Mouse (Mus musculus): ENCODE results near the gene Rec8. TPM values are rescaled to one million over a fixed set of nuclear protein-coding genes. Genes with fewer than 3 reads are reported as not detected.

Gene Rec8
- total and polyA plus RNA-seq, 3 experiments = not detected

DNA sequence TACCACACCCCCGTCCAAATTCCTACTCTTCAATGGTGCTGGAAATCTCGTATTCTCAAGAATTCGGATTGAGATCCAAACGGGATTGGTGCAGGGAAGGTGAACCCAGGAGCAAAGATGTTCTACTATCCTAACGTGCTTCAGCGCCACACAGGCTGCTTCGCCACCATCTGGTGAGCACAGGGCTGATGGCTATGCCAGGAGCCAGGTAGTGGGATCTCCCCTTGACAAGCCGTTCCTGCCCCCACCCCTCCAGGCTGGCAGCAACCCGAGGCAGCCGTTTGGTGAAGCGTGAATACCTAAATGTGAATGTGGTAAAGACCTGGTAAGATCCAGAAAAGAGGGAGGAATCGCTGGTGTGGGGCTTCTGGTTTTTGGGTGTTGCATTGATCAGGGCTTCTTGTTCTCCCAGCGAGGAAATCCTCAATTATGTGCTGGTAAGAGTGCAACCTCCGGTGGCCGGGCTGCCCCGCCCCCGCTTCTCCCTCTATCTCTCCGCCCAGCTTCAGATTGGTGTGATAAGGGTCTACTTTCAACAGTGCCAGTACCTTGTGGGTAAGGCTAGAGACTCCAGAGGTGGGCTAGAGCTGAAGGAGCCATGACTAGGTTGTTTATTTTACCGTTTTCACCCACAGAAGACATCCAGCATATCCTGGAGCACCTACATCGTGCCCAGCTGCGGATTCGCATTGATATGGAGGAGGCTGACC, 804 bp downstream of the Rec8 start:
- no peak for DNase-seq (ENCODE audit: extremely low read depth)
- no peak overlapping the region for H3K4me2 ChIP-seq (ENCODE audit: insufficient read depth, low read depth, poor library complexity, severe bottlenecking)
- dilution Hi-C loops (cut with MboI; ENCODE audit: extremely low pct_ligation_motif_present, extremely low pct_unique_long_range_greater_than_20kb, low sequenced_read_pairs) = no loop called here

DNA sequence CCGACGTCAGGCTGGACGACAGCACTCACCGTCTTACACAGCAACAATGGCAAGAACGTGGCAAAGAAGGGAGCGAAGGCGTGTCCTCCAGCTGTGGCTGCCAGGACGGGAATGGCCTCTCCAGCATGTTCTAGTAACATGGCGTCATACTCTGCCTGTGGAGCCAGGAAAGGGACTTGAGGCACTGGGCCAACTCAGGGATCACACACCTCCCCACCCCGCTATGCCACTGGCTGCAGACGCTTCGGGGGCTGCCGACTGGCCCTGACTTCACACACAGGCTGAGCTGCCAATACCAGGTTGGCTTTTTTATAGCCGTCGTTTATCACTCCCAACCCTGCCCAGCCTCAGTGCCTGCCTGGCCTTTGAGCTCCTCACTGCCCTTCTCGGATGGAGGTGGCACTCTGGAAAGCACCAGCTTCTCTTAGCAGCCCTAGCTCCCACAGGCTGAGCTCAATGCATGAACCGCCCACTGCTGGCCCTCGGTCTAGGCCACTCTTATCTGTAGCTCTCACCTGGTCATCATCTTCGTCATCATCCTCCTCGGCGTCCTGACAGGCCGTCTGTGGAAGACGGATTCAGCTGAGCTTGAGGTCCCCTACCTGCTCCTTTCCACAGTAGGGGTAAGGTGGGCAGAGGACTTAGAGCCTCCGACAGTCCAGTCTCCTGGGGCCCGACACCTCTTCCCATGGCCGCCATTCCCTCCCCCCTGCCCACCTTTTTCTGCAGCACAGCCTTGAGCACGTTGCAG, 10.4 kb downstream of the Rec8 start:
- Histone ChIP-seq H3K9ac (ENCODE audit: insufficient read depth, low read depth) (no peak overlapping the region), H3K27me3 (replicated peaks) (no peaks in the 10 kb centered on the region), H3K4me2 (ENCODE audit: insufficient read depth, low read depth, poor library complexity, severe bottlenecking) (no peak overlapping the region), H3K4me3 (replicated peaks in 1 of 3; ENCODE audit: low read depth in 2 of 3, low read length in 2 of 3, poor library complexity in 1 of 3) (no peak overlapping the region), H3K36me3 (replicated peaks in 1 of 2; ENCODE audit: control insufficient read depth in 1 of 2, insufficient read depth in 1 of 2, low read length in 1 of 2) (peaks cover 89 to 100% of the 10 kb centered on the region in 2 experiments), H3K9me3 (replicated peaks; ENCODE audit: low read length) (no peaks in the 10 kb centered on the region), H3K4me1 (ENCODE audit: control insufficient read depth in 1 of 2, insufficient read depth in 2 of 2) (peaks cover 0 to under 1% of the 10 kb centered on the region in 2 experiments; a peak in 1 of 4 replicates), H3K79me2 (replicated peaks; ENCODE audit: control insufficient read depth, extremely low read depth, insufficient read depth, poor library complexity, severe bottlenecking) (no peaks in the 10 kb centered on the region), H3K27ac (ENCODE audit: insufficient read depth, low read depth) (no peak overlapping the region)
- in situ Hi-C loops (cut with MboI; ENCODE audit: low pct_ligation_motif_present, low pct_unique_long_range_greater_than_20kb, low sequenced_read_pairs) (no loop called here), dilution Hi-C loops (cut with MboI; ENCODE audit: extremely low pct_ligation_motif_present, extremely low pct_unique_long_range_greater_than_20kb, low sequenced_read_pairs) (no loop called here)
- no peak for DNase-seq (ENCODE audit: extremely low read depth)
- TF ChIP-seq ELF1 (IDR thresholded peaks at IDR 0.05; ENCODE audit: low read depth, low read length) = no peak
- TF ChIP-seq ZNF384 (IDR thresholded peaks at IDR 0.05; ENCODE audit: low read depth, low read length) = no peak
- TF ChIP-seq ZC3H11A (IDR thresholded peaks at IDR 0.05; ENCODE audit: low read depth, low read length) = no peak
- TF ChIP-seq NRF1 (IDR thresholded peaks at IDR 0.05; ENCODE audit: low read depth, low read length) = no peak
- TF ChIP-seq MAZ (IDR thresholded peaks at IDR 0.05; ENCODE audit: low read depth, low read length) = no peak
- no peak for TF ChIP-seq IRF4 (IDR thresholded peaks at IDR 0.05; ENCODE audit: low read depth, low read length)
- no peak for TF ChIP-seq JUND (conservative IDR thresholded peaks at IDR 0.05; ENCODE audit: low read depth, low read length)
- no peak for TF ChIP-seq RCOR1 (conservative IDR thresholded peaks at IDR 0.05; ENCODE audit: low read depth, low read length)
- TF ChIP-seq SIN3A (IDR thresholded peaks at IDR 0.05; ENCODE audit: low read length) = no peak
- TF ChIP-seq KAT2A (IDR thresholded peaks at IDR 0.05; ENCODE audit: insufficient replicate concordance, low read length) = no peak
- no peak for TF ChIP-seq GABPA (IDR thresholded peaks at IDR 0.05; ENCODE audit: insufficient replicate concordance, low read depth, low read length)
- TF ChIP-seq USF1 (IDR thresholded peaks at IDR 0.05; ENCODE audit: low read depth, low read length) = no peak
- no peak for TF ChIP-seq POLR2AphosphoS2 (IDR thresholded peaks at IDR 0.05; ENCODE audit: low read depth, low read length)

More for the DNA sequence above, 804 bp downstream of the Rec8 start:
- Histone ChIP-seq H3K9me3 (replicated peaks; ENCODE audit: low read length) (no peaks in the 10 kb centered on the region), H3K27me3 (replicated peaks) (no peaks in the 10 kb centered on the region), H3K36me3 (replicated peaks in 1 of 2; ENCODE audit: control insufficient read depth in 1 of 2, insufficient read depth in 1 of 2, low read length in 1 of 2) (peaks cover 0 to 17% of the 10 kb centered on the region in 2 experiments), H3K9ac (ENCODE audit: insufficient read depth, low read depth) (no peak overlapping the region), H3K79me2 (replicated peaks; ENCODE audit: control insufficient read depth, extremely low read depth, insufficient read depth, poor library complexity, severe bottlenecking) (no peaks in the 10 kb centered on the region), H3K4me1 (ENCODE audit: control insufficient read depth in 1 of 2, insufficient read depth in 2 of 2) (no peaks in the 10 kb centered on the region), H3K4me3 (replicated peaks in 1 of 3; ENCODE audit: low read depth in 2 of 3, low read length in 2 of 3, poor library complexity in 1 of 3) (no peak overlapping the region), H3K27ac (ENCODE audit: insufficient read depth, low read depth) (no peak overlapping the region)
- in situ Hi-C loops (cut with MboI; ENCODE audit: low pct_ligation_motif_present, low pct_unique_long_range_greater_than_20kb, low sequenced_read_pairs) = no loop called here
- TF ChIP-seq RCOR1 (conservative IDR thresholded peaks at IDR 0.05; ENCODE audit: low read depth, low read length) (no peak), SMC3 (IDR thresholded peaks at IDR 0.05; ENCODE audit: low read depth, low read length) (no peak), CTCF (conservative IDR thresholded peaks at IDR 0.05 in 1 of 2, IDR thresholded peaks at IDR 0.05 in 1 of 2; ENCODE audit: low read depth in 2 of 2, low read length in 2 of 2) (no peak), ZMIZ1 (IDR thresholded peaks at IDR 0.05; ENCODE audit: low read depth, low read length) (no peak), ELF1 (IDR thresholded peaks at IDR 0.05; ENCODE audit: low read depth, low read length) (no peak), UBTF (IDR thresholded peaks at IDR 0.05; ENCODE audit: low read depth, low read length) (no peak), ETS1 (conservative IDR thresholded peaks at IDR 0.05; ENCODE audit: low read depth, low read length) (no peak), CHD1 (IDR thresholded peaks at IDR 0.05; ENCODE audit: low read depth, low read length) (no peak), SIN3A (IDR thresholded peaks at IDR 0.05; ENCODE audit: low read length) (no peak), GABPA (IDR thresholded peaks at IDR 0.05; ENCODE audit: insufficient replicate concordance, low read depth, low read length) (no peak), KAT2A (IDR thresholded peaks at IDR 0.05; ENCODE audit: insufficient replicate concordance, low read length) (no peak), E2F4 (IDR thresholded peaks at IDR 0.05; ENCODE audit: insufficient replicate concordance, low read depth, low read length) (no peak)

Data from CH12.LX (cell line).